Mouse (Mus musculus): ENCODE measurements at regions not wholly inside any gene's neighbourhood (a gene's known extent, or its start where the extent isn't known, plus 50 kb on each side); places are given as distances from the start of the nearest gene placed in this dataset.

DNA sequence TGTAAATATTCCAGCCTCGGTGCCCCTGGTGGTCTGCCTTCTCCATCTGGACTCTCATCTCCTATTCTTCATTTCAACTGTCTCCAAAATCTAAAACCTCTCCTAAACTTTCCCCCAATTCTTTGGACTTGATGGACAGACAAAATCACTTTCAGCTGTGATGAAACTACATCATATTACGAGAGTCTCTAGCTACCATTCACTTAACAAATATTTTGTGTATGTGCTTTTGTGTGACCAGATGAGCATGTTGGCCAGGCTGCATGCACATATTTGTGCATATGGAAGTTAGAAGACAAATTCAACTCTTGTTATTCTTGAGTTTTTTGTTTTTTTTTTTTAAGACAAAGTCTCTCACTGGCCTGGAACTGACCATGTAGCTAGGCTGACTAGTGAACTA is 559.4 kb upstream of the Cdh11 start:
- no peak for DNase-seq (ENCODE audit: extremely low spot score in 1 of 2, low spot score in 1 of 2)

- no peak for DNase-seq (ENCODE audit: extremely low spot score in 1 of 2, low spot score in 1 of 2)
Measured at GRCm38 (mm10) chr8:103347158-103347871, 561.9 kb upstream of the Cdh11 start.

- no peak for DNase-seq (ENCODE audit: extremely low spot score in 1 of 2, low spot score in 1 of 2)
Measured at GRCm38 (mm10) chr8:103361713-103362112, 576.3 kb upstream of the Cdh11 start.

- no peak for DNase-seq (ENCODE audit: extremely low spot score in 1 of 2, low spot score in 1 of 2)
Measured at GRCm38 (mm10) chr8:103370394-103370793, 585.0 kb upstream of the Cdh11 start.

- no peak for DNase-seq (ENCODE audit: extremely low spot score in 1 of 2, low spot score in 1 of 2)
Measured at GRCm38 (mm10) chr8:103373007-103373406, 587.6 kb upstream of the Cdh11 start.

DNA sequence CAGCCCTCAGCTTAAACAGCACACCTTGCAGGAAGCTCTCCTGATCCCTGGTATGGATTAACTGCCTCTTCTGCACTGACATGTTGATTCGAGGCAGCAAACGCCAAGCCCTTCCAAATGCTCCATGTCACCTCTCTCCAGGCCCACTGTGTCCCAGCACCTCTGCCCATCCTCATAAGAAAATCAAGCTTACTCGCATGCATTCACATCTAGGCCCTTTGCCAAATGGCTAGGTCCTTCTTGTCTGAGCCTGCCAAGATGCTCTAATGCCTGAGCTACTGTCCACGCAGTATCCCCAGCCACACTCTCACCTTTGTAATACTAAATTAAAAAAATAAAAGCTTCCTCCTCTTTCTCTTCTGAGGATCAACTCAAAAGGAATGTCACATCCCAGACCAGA is 588.7 kb upstream of the Cdh11 start:
- no peak for DNase-seq (ENCODE audit: extremely low spot score in 1 of 2, low spot score in 1 of 2)

DNA sequence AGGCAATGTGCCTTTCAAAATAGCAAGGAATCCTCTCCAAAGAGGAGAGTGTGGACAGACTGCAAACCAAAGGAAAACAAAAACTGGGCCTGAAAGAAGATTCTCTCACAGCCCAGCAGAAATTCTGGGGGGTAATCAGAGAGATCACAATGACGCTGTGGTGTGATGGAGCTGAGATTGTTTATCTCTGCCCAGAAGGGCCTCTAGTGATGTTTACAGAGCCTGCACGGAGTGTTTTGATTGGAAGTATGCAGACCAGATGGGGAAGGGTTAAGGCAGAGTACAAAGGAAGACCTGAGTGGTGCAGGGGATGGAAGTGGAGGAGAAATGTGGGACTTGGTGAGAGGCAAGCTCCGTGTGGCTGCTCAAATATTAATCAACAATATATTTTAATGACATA is 593.1 kb upstream of the Cdh11 start:
- no peak for DNase-seq (ENCODE audit: extremely low spot score in 1 of 2, low spot score in 1 of 2)

DNA sequence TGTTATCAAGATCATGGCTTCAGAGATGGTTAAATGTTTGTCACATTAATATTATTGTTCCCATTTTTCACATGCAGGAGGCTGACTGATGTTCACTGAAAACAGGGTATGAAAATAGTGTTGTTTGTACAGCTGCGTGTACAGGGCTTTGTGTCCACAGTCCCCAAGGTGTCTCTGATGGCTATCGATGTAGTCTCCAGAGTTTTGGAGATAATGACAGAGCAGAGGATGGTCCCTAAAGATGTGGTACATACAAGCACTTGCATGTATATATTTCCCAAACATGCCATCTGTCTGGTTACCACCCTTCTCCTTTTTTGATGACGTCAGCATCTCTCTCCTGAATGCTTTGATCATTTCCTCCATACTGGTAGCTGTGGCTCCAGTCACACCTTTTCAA is 596.1 kb upstream of the Cdh11 start:
- DNase-seq (ENCODE audit: extremely low spot score in 1 of 2, low spot score in 1 of 2): no peak

GRCm38 (mm10) chr8:103391359-103391758 is 605.9 kb upstream of the Cdh11 start:
- DNase-seq (ENCODE audit: extremely low spot score in 1 of 2, low spot score in 1 of 2): no peak

DNA sequence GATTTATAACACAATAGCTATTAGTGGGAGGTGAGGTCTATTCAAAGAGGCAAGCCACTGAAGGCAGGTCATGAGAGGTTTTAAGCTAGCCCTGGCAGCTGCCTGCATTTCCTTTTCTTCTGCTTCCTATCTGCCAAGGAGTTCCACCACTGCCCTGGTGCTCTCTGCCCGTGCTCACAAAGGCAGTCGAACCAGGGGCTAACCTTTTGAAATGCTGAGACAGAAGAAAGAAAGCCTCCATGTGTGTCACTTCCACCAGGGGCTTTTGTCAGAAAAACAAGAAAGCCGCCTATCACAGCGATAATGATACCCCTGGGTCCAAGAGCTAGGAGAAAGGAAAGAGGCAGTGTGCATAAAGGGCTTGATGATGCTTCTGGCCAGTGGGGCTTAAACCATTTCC is 609.9 kb upstream of the Cdh11 start:
- no peak for DNase-seq (ENCODE audit: extremely low spot score in 1 of 2, low spot score in 1 of 2)

- DNase-seq (ENCODE audit: extremely low spot score in 1 of 2, low spot score in 1 of 2): no peak
Measured at GRCm38 (mm10) chr8:103398179-103398578, 612.7 kb upstream of the Cdh11 start.

DNA sequence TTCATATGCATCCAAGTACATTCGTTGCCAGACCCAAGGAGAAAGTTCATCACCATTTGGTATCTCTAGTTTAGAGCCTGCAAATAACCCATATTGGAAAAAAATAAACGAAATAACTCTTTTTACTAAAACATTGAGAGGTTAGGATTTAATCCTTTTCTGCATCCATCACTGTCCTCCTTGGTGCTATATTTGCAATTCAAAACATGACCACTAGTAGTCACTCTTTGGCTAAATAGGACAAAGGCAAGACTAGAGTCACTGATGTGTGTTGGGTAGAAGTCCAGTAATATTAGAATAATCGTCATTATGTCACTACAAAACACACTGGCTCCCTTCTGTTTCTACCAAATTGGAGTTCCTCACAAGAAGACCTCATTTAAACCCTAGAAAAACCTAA is 614.0 kb upstream of the Cdh11 start:
- no peak for DNase-seq (ENCODE audit: extremely low spot score in 1 of 2, low spot score in 1 of 2)

DNA sequence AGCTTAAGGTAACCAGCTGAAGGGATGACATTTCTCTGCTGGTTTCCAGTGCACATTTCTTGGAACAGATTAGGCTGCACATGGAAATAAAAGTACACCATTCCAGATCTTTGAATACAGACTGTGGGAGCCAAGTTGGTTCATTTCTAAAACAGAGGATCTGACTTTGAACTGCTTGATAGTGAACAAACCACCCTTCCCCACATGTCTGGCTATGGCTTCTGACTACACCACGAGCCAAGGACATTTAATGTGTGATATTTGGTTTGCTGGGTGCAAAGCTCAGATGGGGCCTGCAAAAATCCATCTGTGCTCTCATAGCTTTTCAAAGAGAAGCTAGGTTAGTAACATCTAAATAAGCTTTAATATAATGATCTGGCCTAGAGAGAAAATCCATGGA is 614.7 kb upstream of the Cdh11 start:
- peak; percentile 6 to 35 for DNase-seq (ENCODE audit: extremely low spot score in 1 of 2, low spot score in 1 of 2)

GRCm38 (mm10) chr8:103402731-103403130 is 617.3 kb upstream of the Cdh11 start:
- DNase-seq (ENCODE audit: extremely low spot score in 1 of 2, low spot score in 1 of 2): no peak

DNA sequence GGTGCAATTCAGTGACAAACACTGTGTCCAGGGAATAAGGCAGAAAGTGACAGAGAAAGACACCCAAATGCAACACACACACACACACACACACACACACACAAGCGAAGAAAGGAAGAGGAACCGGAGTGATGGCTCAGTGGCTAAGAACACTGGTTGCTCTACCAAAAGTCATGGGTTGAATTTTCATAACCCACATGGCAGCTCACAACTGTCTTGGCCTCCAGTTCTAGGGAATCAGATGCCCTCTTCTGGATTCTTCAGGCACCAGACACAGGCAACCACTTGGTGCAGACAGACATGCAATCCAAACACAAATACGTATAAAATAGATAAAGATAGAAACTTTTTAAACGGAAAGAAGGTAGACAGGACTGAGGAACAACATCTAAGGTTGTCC is 618.4 kb upstream of the Cdh11 start:
- DNase-seq (ENCODE audit: extremely low spot score in 1 of 2, low spot score in 1 of 2): no peak

- no peak for DNase-seq (ENCODE audit: extremely low spot score in 1 of 2, low spot score in 1 of 2)
Measured at GRCm38 (mm10) chr8:103405787-103406186, 620.3 kb upstream of the Cdh11 start.

DNA sequence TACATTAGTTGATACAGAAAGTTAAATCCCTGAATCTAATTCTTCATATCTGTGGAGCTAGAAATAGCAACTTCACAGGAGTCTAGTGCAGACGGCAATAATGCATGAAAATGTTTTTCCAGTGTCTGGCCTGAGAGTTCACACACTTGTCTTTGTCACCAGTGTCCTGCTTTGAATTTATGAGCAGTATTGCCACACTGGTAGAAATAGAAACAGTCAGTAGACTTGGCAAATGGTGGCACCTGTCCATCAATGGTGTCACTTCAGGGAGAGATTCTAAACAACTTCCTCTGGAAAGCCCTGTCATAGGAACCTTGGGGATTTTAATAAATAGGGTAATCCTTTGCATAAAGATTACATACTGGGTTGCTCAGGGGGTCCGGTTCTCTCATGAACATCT is 621.5 kb upstream of the Cdh11 start:
- no peak for DNase-seq (ENCODE audit: extremely low spot score in 1 of 2, low spot score in 1 of 2)

DNA sequence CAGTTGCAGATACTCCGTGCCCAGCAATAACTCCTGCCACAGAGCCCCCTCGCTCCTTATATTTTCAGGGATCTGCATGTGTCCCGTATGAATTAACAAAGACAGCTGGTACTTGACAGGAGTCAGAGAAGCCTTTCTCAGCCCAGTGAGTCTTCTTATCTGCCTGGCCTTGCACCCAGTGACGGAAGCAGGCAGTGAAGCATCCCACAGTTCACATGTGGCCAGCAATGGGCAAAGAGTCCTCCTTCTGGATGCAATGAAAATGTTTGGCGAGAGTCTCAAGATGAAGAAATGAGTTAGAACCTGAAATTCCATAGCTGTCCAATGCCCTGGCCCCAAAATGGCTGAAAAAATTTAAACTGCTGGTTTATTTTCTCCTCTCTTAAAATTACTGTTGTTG is 622.2 kb upstream of the Cdh11 start:
- no peak for DNase-seq (ENCODE audit: extremely low spot score in 1 of 2, low spot score in 1 of 2)

DNA sequence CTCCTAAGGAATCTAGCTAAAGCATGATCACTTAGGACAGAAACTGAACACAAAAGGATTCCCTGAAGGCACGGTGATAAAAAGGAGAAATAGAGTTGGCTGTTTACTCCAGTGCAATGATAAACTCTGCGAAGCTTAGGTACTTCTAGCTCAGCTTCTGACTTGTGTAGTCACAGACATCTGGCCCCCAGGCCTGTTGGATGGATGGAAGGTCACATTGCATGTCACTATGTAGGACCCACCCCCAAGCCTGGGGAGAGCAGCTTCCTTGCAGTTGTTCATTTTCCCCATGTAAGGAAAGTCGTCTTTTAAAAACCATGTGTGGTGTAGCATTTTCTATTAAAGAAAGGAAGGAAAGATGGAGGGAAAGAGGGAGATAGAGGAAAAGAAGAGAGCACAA is 623.0 kb upstream of the Cdh11 start:
- DNase-seq (ENCODE audit: extremely low spot score in 1 of 2, low spot score in 1 of 2): no peak

GRCm38 (mm10) chr8:103409121-103409551 is 623.7 kb upstream of the Cdh11 start:
- no peak for DNase-seq (ENCODE audit: extremely low spot score in 1 of 2, low spot score in 1 of 2)

DNA sequence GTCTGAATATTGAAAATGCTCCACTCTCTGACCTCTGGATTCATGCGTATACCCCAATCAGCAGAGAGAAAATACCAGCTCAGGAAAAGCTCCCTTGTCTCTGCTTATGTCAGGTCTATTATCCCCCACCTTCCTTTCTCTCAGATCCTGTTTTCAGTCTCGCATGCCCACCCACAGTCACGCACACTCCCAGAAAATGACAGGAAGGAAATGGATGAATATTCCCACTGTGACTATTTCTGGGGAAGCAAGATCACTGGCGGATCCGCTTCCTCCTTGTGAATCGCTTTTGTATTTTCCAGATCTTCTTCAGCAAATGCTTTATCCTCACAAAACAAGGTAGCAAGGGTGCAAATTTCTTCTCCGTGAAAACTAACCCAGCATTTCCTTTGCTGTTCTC is 627.3 kb upstream of the Cdh11 start:
- peak in 1 of 2 experiments; percentile 56 for DNase-seq (ENCODE audit: extremely low spot score in 1 of 2, low spot score in 1 of 2)

GRCm38 (mm10) chr8:103413589-103414575 is 628.4 kb upstream of the Cdh11 start:
- DNase-seq (ENCODE audit: extremely low spot score in 1 of 2, low spot score in 1 of 2): no peak
